Mouse (Mus musculus) erythroblast, adult 5-6 weeks (primary cell): ENCODE data around the gene Arrdc5. TPM values are rescaled to one million over a fixed set of nuclear protein-coding genes. Genes with fewer than 3 reads are reported as not detected.

Source experiments
- ATAC-seq: replicated peaks from 2 replicates; pipeline ENCODE4 v1.8.0; 2016; ENCODE audit warnings: moderate number of reproducible peaks, mild to moderate bottlenecking, moderate TSS enrichment, inconsistent platforms; ENCODE audit not compliant: poor library complexity, low FRiP score, severe bottlenecking
- total RNA-seq, 2 experiments: library from RNA; stranded (forward) in 1 of 2; stranded (reverse) in 1 of 2; fragments of 150-400 nt in 1 of 2; fragments of 200-764, 138-1000 nt in 1 of 2; gene quantifications; 2 replicates each; pipeline versions ENCODE4 v1.2.3 to v1.2.4; 2015 to 2017; ENCODE audit warnings: low replicate concordance in 2 of 2

The Arrdc5 gene
- total RNA-seq, 2 experiments from 2014 or later: not detected

GRCm38 (mm10) chr17:56281193-56281592 is 18.9 kb downstream of the Arrdc5 start:
- no peak for ATAC-seq

GRCm38 (mm10) chr17:56279481-56280155 is 20.5 kb downstream of the Arrdc5 start:
- ATAC-seq: no peak

- ATAC-seq: no peak
These were observed 21.7 kb downstream of the Arrdc5 start for GRCm38 (mm10) chr17:56278340-56278739.

- no peak for ATAC-seq
These were observed 22.6 kb downstream of the Arrdc5 start for GRCm38 (mm10) chr17:56277567-56277893.

- peak; percentile 77 for ATAC-seq
These were observed 23.2 kb downstream of the Arrdc5 start, which contains the start of gene Ticam1 for GRCm38 (mm10) chr17:56276643-56277566. Ticam1 (minus strand) TSS chr17:56276786.

- ATAC-seq: peak; percentile 38; the same call in 1 of the 2 replicates
These were observed 24.1 kb downstream of the Arrdc5 start for GRCm38 (mm10) chr17:56275842-56276480.

- no peak for ATAC-seq
These were observed 26.1 kb downstream of the Arrdc5 start for GRCm38 (mm10) chr17:56273986-56274385.

GRCm38 (mm10) chr17:56273482-56273881 is 26.6 kb downstream of the Arrdc5 start:
- no peak for ATAC-seq

GRCm38 (mm10) chr17:56272644-56273043 is 27.4 kb downstream of the Arrdc5 start:
- ATAC-seq: no peak

GRCm38 (mm10) chr17:56271609-56272253 is 28.4 kb downstream of the Arrdc5 start:
- no peak for ATAC-seq

GRCm38 (mm10) chr17:56269741-56270140 is 30.3 kb downstream of the Arrdc5 start:
- ATAC-seq: no peak

GRCm38 (mm10) chr17:56269153-56269630 is 30.9 kb downstream of the Arrdc5 start:
- ATAC-seq: peak; percentile 78

GRCm38 (mm10) chr17:56266271-56266670 is 33.8 kb downstream of the Arrdc5 start:
- ATAC-seq: no peak

GRCm38 (mm10) chr17:56265869-56266268 is 34.2 kb downstream of the Arrdc5 start:
- ATAC-seq: no peak

- no peak for ATAC-seq
These were observed 35.1 kb downstream of the Arrdc5 start for GRCm38 (mm10) chr17:56265011-56265410.

GRCm38 (mm10) chr17:56264020-56264419 is 36.1 kb downstream of the Arrdc5 start:
- peak; percentile 86 for ATAC-seq

GRCm38 (mm10) chr17:56262645-56263094 is 37.4 kb downstream of the Arrdc5 start:
- ATAC-seq: no peak

GRCm38 (mm10) chr17:56261166-56261565 is 38.9 kb downstream of the Arrdc5 start:
- no peak for ATAC-seq

GRCm38 (mm10) chr17:56259301-56260037 is 40.6 kb downstream of the Arrdc5 start:
- no peak for ATAC-seq
